Mouse (Mus musculus) heart, postnatal 0 days (tissue): ENCODE results near the gene Folr2.

ENCODE experiments used
- CTCF ChIP-seq: IDR thresholded peaks from 2 replicates; pipeline ENCODE4 v1.5.1; 2016; ENCODE audit warnings: antibody characterized with exemption, control low read depth, low read depth
- EP300 ChIP-seq: IDR thresholded peaks from 2 replicates; pipeline ENCODE4 v1.6.1; 2016; ENCODE audit warnings: antibody characterized with exemption, low read depth

GRCm38 (mm10) chr7:101871296-101871695 lies 14.3 kb upstream of the Folr2 start:
- 0 out of 2 replicates have a peak, but pooled peaks have one; percentile 26 for TF ChIP-seq EP300
- TF ChIP-seq CTCF = no peak; the same call in 1 of the 2 replicates
